Comparison of ENCODE assay signal across 22 mouse cellular contexts in the genomic region with DNA sequence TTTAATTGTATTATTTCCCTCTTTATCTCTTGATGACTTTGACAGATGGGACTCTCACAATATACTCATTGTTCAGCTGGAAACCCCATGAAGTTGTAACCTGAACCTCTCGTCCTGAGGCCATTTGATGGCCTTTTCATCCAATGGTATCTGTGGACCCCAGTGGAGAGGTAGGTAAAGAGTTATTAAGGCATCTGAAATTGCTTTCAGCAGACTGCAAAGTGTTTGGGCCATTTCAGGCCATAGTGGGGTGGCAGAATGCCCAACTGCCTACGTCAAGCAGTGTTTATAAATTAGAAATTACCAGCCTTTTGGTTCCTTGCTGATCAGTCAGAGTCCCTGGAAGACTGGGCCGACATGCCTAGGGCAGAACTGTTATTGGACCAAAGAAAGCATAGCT.
DNase-seq lines count a peak whose midpoint lies in the region; ATAC-seq lines count a peak whose summit lies in the region.
"Had no signal": no experiment of that assay in that cellular context is flagged by ENCODE, and none has a peak within 500 bp of the region (broad histone marks: within the 10 kb centered on the region; RNA-seq: fewer than 3 reads in every experiment).

No protein-coding gene starts in this region.

- no peaks in the 10 kb centered on the region for H3K36me3 ChIP-seq in hindbrain, embryonic 11.5 days (ENCODE audit: control insufficient read depth, insufficient read depth, low read length)
- H3K36me3 ChIP-seq in hindbrain, embryonic 10.5 days = no peaks in the 10 kb centered on the region
- H3K36me3 ChIP-seq in neural tube, embryonic 15.5 days = no peaks in the 10 kb centered on the region
- no peaks in the 10 kb centered on the region for H3K36me3 ChIP-seq in hindbrain, embryonic 12.5 days
- H3K36me3 ChIP-seq in neural tube, embryonic 14.5 days (ENCODE audit: control insufficient read depth, insufficient read depth, low read length) = no peaks in the 10 kb centered on the region
- H3K36me3 ChIP-seq: embryonic facial prominence, embryonic 12.5 days; heart, embryonic 15.5 days; hindbrain, embryonic 15.5 days; neural tube, embryonic 12.5 days had no signal

- intact Hi-C loops in gastrocnemius, postnatal 36 days (cut with DNase I) = no loop called here

- no peak overlapping the region for H3K27ac ChIP-seq in hindbrain, embryonic 11.5 days (ENCODE audit: low read depth, low read length)
- no peak overlapping the region for H3K27ac ChIP-seq in hindbrain, embryonic 10.5 days
- H3K27ac ChIP-seq in neural tube, embryonic 15.5 days (replicated peaks) = no peak overlapping the region
- no peak overlapping the region for H3K27ac ChIP-seq in hindbrain, embryonic 12.5 days
- H3K27ac ChIP-seq in neural tube, embryonic 14.5 days (ENCODE audit: low read depth, low read length) = no peak overlapping the region
- H3K27ac ChIP-seq: embryonic facial prominence, embryonic 12.5 days; heart, embryonic 15.5 days; hindbrain, embryonic 15.5 days; macrophage; neural tube, embryonic 12.5 days had no signal

- no peak overlapping the region for H3K9ac ChIP-seq in hindbrain, embryonic 11.5 days (ENCODE audit: low read depth, low read length)
- no peak overlapping the region for H3K9ac ChIP-seq in neural tube, embryonic 15.5 days (replicated peaks)
- H3K9ac ChIP-seq in hindbrain, embryonic 12.5 days = no peak overlapping the region
- no peak overlapping the region for H3K9ac ChIP-seq in neural tube, embryonic 14.5 days (replicated peaks; ENCODE audit: low read depth, low read length)
- H3K9ac ChIP-seq: embryonic facial prominence, embryonic 12.5 days; heart, embryonic 15.5 days; hindbrain, embryonic 15.5 days; neural tube, embryonic 12.5 days had no signal

- ATAC-seq in hindbrain, embryonic 11.5 days (ENCODE audit: low FRiP score) = peak; percentile 71
- ATAC-seq in neural tube, embryonic 15.5 days (ENCODE audit: low FRiP score) = no peak
- ATAC-seq in hindbrain, embryonic 12.5 days (ENCODE audit: low FRiP score) = peak; percentile 60
- peak; percentile 44; the same call in 1 of the 2 replicates for ATAC-seq in neural tube, embryonic 14.5 days (ENCODE audit: low read depth)

- no peak overlapping the region for H3K4me3 ChIP-seq in hindbrain, embryonic 11.5 days (ENCODE audit: low read depth, low read length)
- no peak overlapping the region for H3K4me3 ChIP-seq in hindbrain, embryonic 10.5 days
- no peak overlapping the region for H3K4me3 ChIP-seq in neural tube, embryonic 15.5 days (replicated peaks)
- no peak overlapping the region for H3K4me3 ChIP-seq in hindbrain, embryonic 12.5 days
- no peak overlapping the region for H3K4me3 ChIP-seq in neural tube, embryonic 14.5 days (ENCODE audit: low read depth, low read length)
- H3K4me3 ChIP-seq: embryonic facial prominence, embryonic 12.5 days; heart, embryonic 15.5 days; hindbrain, embryonic 15.5 days; neural tube, embryonic 12.5 days had no signal

- no peaks in the 10 kb centered on the region for H3K4me1 ChIP-seq in hindbrain, embryonic 11.5 days (replicated peaks; ENCODE audit: control insufficient read depth, insufficient read depth, low read length)
- peaks cover 10% of the 10 kb centered on the region for H3K4me1 ChIP-seq in hindbrain, embryonic 10.5 days (replicated peaks)
- H3K4me1 ChIP-seq in neural tube, embryonic 15.5 days = no peaks in the 10 kb centered on the region
- H3K4me1 ChIP-seq in hindbrain, embryonic 12.5 days = no peaks in the 10 kb centered on the region
- no peaks in the 10 kb centered on the region for H3K4me1 ChIP-seq in neural tube, embryonic 14.5 days (ENCODE audit: control insufficient read depth, insufficient read depth, low read length)
- H3K4me1 ChIP-seq: embryonic facial prominence, embryonic 12.5 days; heart, embryonic 15.5 days; hindbrain, embryonic 15.5 days; neural tube, embryonic 12.5 days had no signal

- no peaks in the 10 kb centered on the region for H3K27me3 ChIP-seq in hindbrain, embryonic 11.5 days (ENCODE audit: control insufficient read depth, insufficient read depth, low read length)
- H3K27me3 ChIP-seq in hindbrain, embryonic 10.5 days (ENCODE audit: insufficient read depth, poor library complexity, severe bottlenecking) = no peaks in the 10 kb centered on the region
- H3K27me3 ChIP-seq in neural tube, embryonic 15.5 days (replicated peaks) = no peaks in the 10 kb centered on the region
- no peaks in the 10 kb centered on the region for H3K27me3 ChIP-seq in hindbrain, embryonic 12.5 days
- H3K27me3 ChIP-seq in neural tube, embryonic 14.5 days (ENCODE audit: control insufficient read depth, insufficient read depth, low read length) = no peaks in the 10 kb centered on the region
- H3K27me3 ChIP-seq: embryonic facial prominence, embryonic 12.5 days; heart, embryonic 15.5 days; hindbrain, embryonic 15.5 days; neural tube, embryonic 12.5 days had no signal

- no peak overlapping the region for H3K4me2 ChIP-seq in hindbrain, embryonic 11.5 days (replicated peaks; ENCODE audit: low read depth, low read length)
- no peak overlapping the region for H3K4me2 ChIP-seq in neural tube, embryonic 15.5 days
- H3K4me2 ChIP-seq in hindbrain, embryonic 12.5 days (replicated peaks) = no peak overlapping the region
- no peak overlapping the region for H3K4me2 ChIP-seq in neural tube, embryonic 14.5 days (ENCODE audit: low read depth, low read length)
- H3K4me2 ChIP-seq: embryonic facial prominence, embryonic 12.5 days; heart, embryonic 15.5 days; hindbrain, embryonic 15.5 days; neural tube, embryonic 12.5 days had no signal

- H3K9me3 ChIP-seq in hindbrain, embryonic 11.5 days (ENCODE audit: control insufficient read depth, low read length) = no peaks in the 10 kb centered on the region
- H3K9me3 ChIP-seq in hindbrain, embryonic 10.5 days = no peaks in the 10 kb centered on the region
- no peaks in the 10 kb centered on the region for H3K9me3 ChIP-seq in neural tube, embryonic 15.5 days (replicated peaks)
- H3K9me3 ChIP-seq in hindbrain, embryonic 12.5 days (replicated peaks) = no peaks in the 10 kb centered on the region
- H3K9me3 ChIP-seq in neural tube, embryonic 14.5 days (ENCODE audit: control insufficient read depth, low read length) = no peaks in the 10 kb centered on the region
- H3K9me3 ChIP-seq: embryonic facial prominence, embryonic 12.5 days; heart, embryonic 15.5 days; hindbrain, embryonic 15.5 days; neural tube, embryonic 12.5 days had no signal

- DNase-seq in hindbrain, embryonic 11.5 days (ENCODE audit: low spot score) = peak; percentile 14
- DNase-seq in hindbrain, embryonic 10.5 days (ENCODE audit: low spot score) = no peak
- peak; percentile 24 for DNase-seq in neural tube, embryonic 10.5 days (ENCODE audit: extremely low spot score, low spot score)
- DNase-seq in gastrocnemius, adult 18-20 months (ENCODE audit: low spot score) = no peak
- DNase-seq in gastrocnemius, postnatal 36 days = no peak
- DNase-seq: adrenal gland, postnatal 25 days; cerebellum, adult 9-10 months; heart, adult 18-20 months; kidney, adult 11 months; layer of hippocampus, postnatal 36 days; lung, adult 2 months; midbrain, embryonic 14.5 days; right cerebral cortex, postnatal 4 days; thymus, postnatal 4 days had no signal

- WGBS in hindbrain, embryonic 11.5 days = 32% methylated on average over 3 of the region's 3 CpGs
- 28% methylated on average over 3 of the region's 3 CpGs for WGBS in hindbrain, embryonic 10.5 days
- 24% methylated on average over 3 of the region's 3 CpGs for WGBS in neural tube, embryonic 15.5 days
- WGBS in hindbrain, embryonic 12.5 days = 21% methylated on average over 3 of the region's 3 CpGs
- WGBS in neural tube, embryonic 14.5 days = 14% methylated on average over 3 of the region's 3 CpGs

Comparison
In these comparisons a context has a peak if more than half of its experiments do, and no peak if none do; other contexts are left out.
1. DNase-seq: peak in hindbrain, embryonic 11.5 days (single experiment) and neural tube, embryonic 10.5 days (single experiment); none in hindbrain, embryonic 10.5 days (single experiment), gastrocnemius, adult 18-20 months (single experiment) and gastrocnemius, postnatal 36 days (0 of 2).